Mouse (Mus musculus) limb, embryonic 11.5 days (tissue): ENCODE results near the gene G530012D18Rik. TPM values are rescaled to one million over a fixed set of nuclear protein-coding genes. Genes with fewer than 3 reads are reported as not detected.
"Not testable (repeated sequence)": the region's sequence is repeated elsewhere in the genome, so short reads cannot be mapped to it uniquely, and the experiment has no call there.

Source experiments
- ATAC-seq: fragments of 200-750 bp; cut with Nextera tagmentation; 2 replicates; pipeline ENCODE4 v1.8.0; 2017; ENCODE audit warnings: low read depth; ENCODE audit not compliant: insufficient number of reproducible peaks, low FRiP score, low TSS enrichment
- DNase-seq: peaks from one replicate; pipeline ENCODE4 v3.0.0-alpha.2; 2015; ENCODE audit warnings: low spot score
- H3K27ac ChIP-seq: fragments of 300-500 bp; sonication (generic); replicated peaks from 2 replicates; pipeline ENCODE4 v1.5.1; 2014; ENCODE audit warnings: low read depth, mild to moderate bottlenecking, low read length
- H3K27me3 ChIP-seq: fragments of 300-500 bp; sonication (generic); 2 replicates; pipeline ENCODE4 v1.6.1; 2014; ENCODE audit warnings: mild to moderate bottlenecking, low read length, mixed read lengths; ENCODE audit not compliant: control insufficient read depth, insufficient read depth
- H3K36me3 ChIP-seq: fragments of 300-500 bp; sonication (generic); 2 replicates; pipeline ENCODE4 v1.6.1; 2014; ENCODE audit warnings: mild to moderate bottlenecking, low read length, moderate library complexity, mixed read lengths; ENCODE audit not compliant: control insufficient read depth, insufficient read depth
- H3K4me1 ChIP-seq: fragments of 300-500 bp; sonication (generic); 2 replicates; pipeline ENCODE4 v1.6.1; 2014; ENCODE audit warnings: low read length, mixed read lengths; ENCODE audit not compliant: control insufficient read depth, insufficient read depth
- H3K4me2 ChIP-seq: fragments of 300-500 bp; sonication (generic); 2 replicates; pipeline ENCODE4 v1.6.1; 2014; ENCODE audit warnings: low read depth, mild to moderate bottlenecking, moderate library complexity; ENCODE audit not compliant: severe bottlenecking
- H3K4me3 ChIP-seq: fragments of 300-500 bp; sonication (generic); 2 replicates; pipeline ENCODE4 v1.5.1; 2014; ENCODE audit warnings: low read depth, low read length
- H3K9ac ChIP-seq: fragments of 300-500 bp; sonication (generic); 2 replicates; pipeline ENCODE4 v1.6.1; 2014; ENCODE audit warnings: mild to moderate bottlenecking, low read length
- H3K9me3 ChIP-seq: fragments of 300-500 bp; sonication (generic); 2 replicates; pipeline ENCODE4 v1.6.1; 2016; ENCODE audit warnings: low read length; ENCODE audit not compliant: control insufficient read depth
- WGBS: fragments of 180-500 bp; shearing (Covaris S2); extraction: QIAGEN DNeasy Blood & Tissue Kit; methylation state at CpG from one replicate; pipeline ENCODE4 v1.1.7; 2014; 5-methylcytosine and 5-hydroxymethylcytosine counted together
- polyA plus RNA-seq: library from polyadenylated mRNA; unstranded; fragments of >200 nt; fragmentation: Nextera tagmentation; extraction: Ambion mirVana; gene quantifications from 2 replicates; pipeline ENCODE4 v1.2.1, GENCODE M21; 2014

Gene G530012D18Rik
- polyA plus RNA-seq, 1 experiment from 2014 or later, result not detected

DNA sequence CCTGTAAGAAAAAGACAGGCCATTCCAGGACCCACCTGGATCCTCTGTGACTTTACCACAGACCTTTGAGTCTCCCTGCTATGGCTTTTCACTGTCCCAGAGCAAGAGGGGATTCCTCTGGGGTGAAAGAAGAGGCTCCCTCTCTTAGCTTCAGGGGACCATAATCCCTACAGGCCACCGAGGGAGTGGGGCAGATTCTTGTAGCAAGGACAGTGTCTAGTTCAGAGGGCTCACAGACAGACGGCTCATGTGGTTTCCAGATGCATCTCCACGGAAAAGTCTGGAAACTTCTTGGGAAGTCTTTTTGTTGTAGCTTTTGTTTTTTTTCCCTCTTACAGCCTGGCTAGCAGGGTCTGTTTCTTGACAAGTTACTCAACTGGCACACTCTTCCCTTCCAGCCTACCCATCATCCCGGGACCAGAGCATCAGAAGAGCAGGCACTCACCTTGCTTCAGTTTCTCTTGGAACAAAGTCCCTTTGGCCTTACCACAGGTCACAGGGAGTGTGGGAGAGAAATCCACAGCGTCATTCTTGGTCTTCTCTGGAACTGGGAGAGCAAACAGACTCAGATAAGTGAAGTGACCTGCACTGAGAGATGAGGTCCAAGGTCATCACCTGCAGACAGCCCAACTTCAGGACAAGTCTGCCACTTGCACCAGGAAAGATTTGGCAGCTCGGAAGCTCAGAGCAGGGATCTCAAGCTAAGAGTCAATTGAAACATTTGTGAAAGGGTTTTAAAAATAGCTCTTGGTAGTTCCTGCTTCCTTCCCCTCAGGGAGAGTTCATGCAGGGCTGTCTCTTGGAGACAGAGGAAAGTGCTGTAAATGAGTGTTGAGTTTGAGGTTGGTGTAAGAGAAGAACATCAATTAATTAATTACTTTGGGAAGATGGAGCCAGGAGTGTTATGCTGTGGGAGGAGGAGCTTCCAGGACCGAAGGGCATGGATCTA is 4.0 kb downstream of the G530012D18Rik start:
- not testable (repeated sequence) for H3K4me2 ChIP-seq, H3K36me3 ChIP-seq, ATAC-seq, H3K4me3 ChIP-seq, H3K4me1 ChIP-seq, DNase-seq, H3K9me3 ChIP-seq, H3K9ac ChIP-seq, H3K27me3 ChIP-seq, H3K27ac ChIP-seq
- 64% methylated on average over 6 of the region's 7 CpGs for WGBS

DNA sequence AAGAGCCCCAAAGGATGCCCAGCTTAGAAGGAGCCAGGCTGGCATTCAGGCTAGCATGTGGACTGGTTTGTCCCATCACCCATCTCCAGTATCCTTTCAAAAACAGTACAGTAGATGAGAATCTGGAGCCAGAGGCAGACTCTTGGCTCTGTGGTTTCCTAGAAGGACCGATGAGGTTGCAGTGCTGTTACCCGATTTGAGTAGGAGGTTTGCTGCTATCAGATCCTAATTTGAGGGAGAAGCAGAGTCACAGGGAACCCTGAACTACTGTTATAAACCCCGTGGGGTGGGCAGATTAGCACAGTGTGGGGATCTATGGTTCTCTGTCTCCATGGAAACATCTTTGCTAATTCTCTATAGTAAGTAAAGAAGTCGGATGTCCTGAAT is 4.7 kb downstream of the G530012D18Rik start:
- peak; percentile 65 for ATAC-seq
- H3K9me3 ChIP-seq, H3K9ac ChIP-seq, DNase-seq, H3K27ac ChIP-seq, H3K4me1 ChIP-seq, H3K4me3 ChIP-seq, H3K4me2 ChIP-seq, H3K27me3 ChIP-seq, H3K36me3 ChIP-seq: not testable (repeated sequence)
- 82% methylated on average over 2 of the region's 4 CpGs for WGBS

DNA sequence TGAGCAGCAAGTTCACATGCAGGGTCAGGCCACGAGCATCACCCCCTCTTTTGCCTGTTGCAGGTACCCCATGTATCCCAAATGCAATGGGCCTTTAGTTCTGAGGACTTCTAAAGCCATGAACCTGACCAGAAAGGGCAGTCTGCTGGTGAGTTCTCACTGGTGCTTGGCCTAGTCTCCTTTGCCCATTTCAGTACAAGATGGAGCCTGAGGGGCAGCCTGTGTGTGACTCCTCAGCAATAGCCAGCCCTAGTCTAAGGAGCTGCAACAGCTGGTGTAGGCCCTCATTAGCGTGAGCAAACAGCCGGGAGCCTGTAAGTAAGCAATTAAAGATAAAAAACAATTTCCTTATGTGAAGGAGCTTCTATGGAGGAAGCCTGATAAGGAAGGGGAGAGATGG is 5.1 kb downstream of the G530012D18Rik start:
- WGBS, result 55% methylated on average over 3 of the region's 3 CpGs
- H3K27me3 ChIP-seq, H3K9ac ChIP-seq, DNase-seq, H3K27ac ChIP-seq, H3K9me3 ChIP-seq, ATAC-seq, H3K36me3 ChIP-seq, H3K4me1 ChIP-seq, H3K4me3 ChIP-seq, H3K4me2 ChIP-seq: not testable (repeated sequence)

DNA sequence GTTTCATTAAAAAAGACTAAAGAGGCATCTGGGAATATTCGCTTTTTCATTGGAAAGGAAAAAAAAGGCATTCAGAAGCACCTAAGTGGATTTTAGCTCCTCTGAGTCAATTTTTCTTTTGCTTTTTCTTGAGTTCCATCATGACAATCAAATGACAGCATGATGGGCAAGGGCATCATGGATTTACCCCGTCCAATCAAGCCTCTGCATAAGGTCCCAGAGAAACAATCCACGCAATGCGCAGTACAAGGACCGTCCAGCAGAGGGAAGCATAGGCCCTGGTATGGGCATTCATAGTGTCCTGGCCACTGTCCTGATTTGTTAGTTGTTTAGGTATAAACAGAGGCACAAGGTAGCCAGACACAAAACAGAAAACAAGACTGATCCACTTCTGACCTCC is 6.0 kb downstream of the G530012D18Rik start:
- 30% methylated on average over 4 of the region's 5 CpGs for WGBS
- not testable (repeated sequence) for H3K9ac ChIP-seq, H3K27ac ChIP-seq, H3K9me3 ChIP-seq, ATAC-seq, H3K36me3 ChIP-seq, H3K4me3 ChIP-seq, H3K27me3 ChIP-seq, DNase-seq, H3K4me2 ChIP-seq, H3K4me1 ChIP-seq

DNA sequence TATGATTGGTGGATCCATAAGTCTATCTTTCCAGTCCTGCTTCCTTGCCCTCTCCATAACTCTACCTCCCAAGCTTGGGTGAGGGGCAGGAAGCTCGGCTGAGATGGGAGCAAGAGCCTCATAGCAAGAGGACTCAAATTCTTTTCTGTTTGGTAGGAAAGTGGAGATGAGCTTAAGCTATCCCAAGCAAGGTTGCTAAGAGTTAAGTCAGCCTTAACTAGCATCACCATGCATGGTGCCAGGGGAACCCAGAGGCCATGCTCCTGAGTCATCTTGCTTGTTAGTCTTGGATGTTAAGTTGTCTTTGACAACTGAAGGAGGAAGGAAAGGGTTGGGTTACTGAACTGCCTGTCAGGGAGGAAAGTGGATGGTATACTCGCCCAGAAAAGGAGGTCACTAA is 13.2 kb downstream of the G530012D18Rik start:
- H3K9ac ChIP-seq, H3K4me3 ChIP-seq, H3K4me1 ChIP-seq, H3K4me2 ChIP-seq, DNase-seq, H3K27ac ChIP-seq, H3K9me3 ChIP-seq, H3K27me3 ChIP-seq, H3K36me3 ChIP-seq, ATAC-seq: not testable (repeated sequence)
- WGBS, result 83% methylated on average over 1 of the region's 2 CpGs

DNA sequence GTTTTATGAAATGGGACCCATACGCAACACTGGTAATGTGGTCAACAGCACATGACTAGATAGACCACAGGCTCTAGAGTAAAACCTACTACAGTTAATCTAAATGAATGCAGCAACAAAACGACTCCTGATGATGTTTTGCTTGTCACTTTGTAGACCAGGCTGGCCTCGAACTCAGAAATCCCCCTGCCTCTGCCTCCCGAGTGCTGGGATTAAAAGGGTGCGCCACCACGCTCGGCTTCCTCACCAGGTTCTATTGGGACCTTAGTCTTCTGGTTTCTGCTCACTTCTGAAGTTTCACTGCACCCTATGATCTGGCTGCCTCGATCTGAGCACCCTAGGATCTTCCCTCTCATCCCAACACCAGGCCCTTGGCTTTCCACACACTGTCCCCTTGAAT is 17.1 kb downstream of the G530012D18Rik start:
- not testable (repeated sequence) for H3K27me3 ChIP-seq, H3K4me3 ChIP-seq, H3K9ac ChIP-seq, H3K9me3 ChIP-seq, H3K4me2 ChIP-seq, H3K4me1 ChIP-seq, ATAC-seq, H3K36me3 ChIP-seq, DNase-seq, H3K27ac ChIP-seq
- 87% methylated on average over 8 of the region's 8 CpGs for WGBS

DNA sequence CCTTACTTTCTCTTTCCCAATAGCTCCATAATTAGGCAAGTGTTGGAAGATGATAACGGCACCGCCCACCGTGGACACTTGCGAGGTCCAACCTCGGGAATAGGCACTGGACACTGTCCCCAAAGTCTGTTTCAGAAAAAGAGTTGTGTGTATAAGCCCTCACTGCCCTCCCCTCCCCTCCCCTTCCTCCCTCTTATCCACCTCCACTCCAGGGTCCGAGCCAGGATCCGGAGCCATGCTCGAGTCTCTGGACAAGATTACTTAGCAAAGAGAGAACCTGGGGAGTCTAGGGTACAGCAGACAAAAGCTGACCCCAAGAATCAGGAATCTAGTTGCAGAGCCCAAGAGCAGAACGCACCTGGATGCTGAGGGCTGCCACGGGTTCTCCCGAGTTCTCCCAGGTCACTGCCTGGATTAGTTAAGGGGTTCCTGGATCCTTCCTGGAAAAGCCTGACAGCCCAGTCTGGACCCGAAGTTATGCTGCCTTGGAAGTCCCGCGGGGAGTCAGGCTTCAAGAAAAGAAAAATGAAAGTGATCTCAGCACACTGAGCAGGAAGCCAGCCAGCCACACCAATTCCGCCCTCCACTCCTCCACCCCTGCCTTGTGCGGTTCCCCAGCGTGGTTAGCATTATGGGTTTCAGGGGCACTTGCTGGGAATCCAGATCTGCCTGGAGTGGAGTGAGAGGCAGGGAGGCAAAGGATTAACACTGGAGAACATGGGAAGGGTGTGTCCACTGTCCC is 23.0 kb downstream of the G530012D18Rik start, which contains the start of gene Sp110:
Sp110 (minus strand) TSS at position 547 of the 742 bp plus-strand sequence.
- not testable (repeated sequence) for H3K4me3 ChIP-seq, H3K27me3 ChIP-seq, H3K4me2 ChIP-seq, H3K4me1 ChIP-seq, H3K9ac ChIP-seq, ATAC-seq, DNase-seq, H3K36me3 ChIP-seq, H3K9me3 ChIP-seq, H3K27ac ChIP-seq
- WGBS, result 76% methylated on average over 15 of the region's 17 CpGs

DNA sequence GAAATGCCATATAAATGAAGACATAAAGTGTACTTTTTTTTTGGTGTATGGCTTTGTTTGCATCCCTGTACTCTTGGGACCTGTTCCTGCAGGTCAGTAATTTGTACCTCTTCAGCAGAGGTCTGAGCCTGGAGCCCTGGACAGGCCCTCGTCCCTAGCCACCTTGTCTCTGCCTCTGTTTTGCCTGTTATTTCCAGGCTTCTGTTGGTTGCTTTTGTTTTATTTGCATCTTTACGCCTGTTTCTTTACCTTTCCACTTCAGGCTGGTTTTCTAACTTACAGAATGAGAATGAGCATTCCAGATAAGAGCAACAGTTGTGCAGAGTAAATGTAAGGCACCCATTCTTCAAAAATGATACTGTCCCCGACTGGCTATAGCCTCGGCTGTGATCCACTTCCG is 24.6 kb downstream of the G530012D18Rik start, which contains the start of gene Sp140:
Sp140 (plus strand) TSS at position 301 of the 400 bp plus-strand sequence.
- H3K4me2 ChIP-seq, ATAC-seq, H3K4me3 ChIP-seq, DNase-seq, H3K9ac ChIP-seq, H3K36me3 ChIP-seq, H3K27ac ChIP-seq, H3K9me3 ChIP-seq, H3K27me3 ChIP-seq, H3K4me1 ChIP-seq: not testable (repeated sequence)
- no CpG with 5 or more reads among the region's 5 CpGs for WGBS
